In genomic region chr8:116480894-116481293, GRCm38 (mm10) we compare ENCODE assay signal across 9 mouse cellular contexts. TPM values are rescaled to one million over a fixed set of nuclear protein-coding genes. Genes with fewer than 3 reads are reported as not detected.
A peak's percentile ranks its signal among the peaks of the same experiment; 100 is the strongest.
DNase-seq lines count a peak whose midpoint lies in the region; ATAC-seq and TF ChIP-seq lines count a peak whose summit lies in the region.
"Had no signal": no experiment of that assay in that cellular context is flagged by ENCODE, and none has a peak within 500 bp of the region (broad histone marks: within the 10 kb centered on the region; RNA-seq: fewer than 3 reads in every experiment).

No protein-coding gene starts in this region.

- no peaks in the 10 kb centered on the region for H3K27me3 ChIP-seq in C2C12 (ENCODE audit: control insufficient read depth, insufficient read depth, insufficient read length)
- no peaks in the 10 kb centered on the region for H3K27me3 ChIP-seq in liver, embryonic 13.5 days
- H3K27me3 ChIP-seq: heart, embryonic 13.5 days had no signal

- H3K9ac ChIP-seq in ES-E14 (ENCODE audit: insufficient read depth, low read depth, low read length, poor library complexity, severe bottlenecking), result no peak overlapping the region
- no peak overlapping the region for H3K9ac ChIP-seq in liver, embryonic 13.5 days
- H3K9ac ChIP-seq: heart, embryonic 13.5 days had no signal

- in situ Hi-C loops in ES-E14 (cut with MboI; ENCODE audit: low sequenced_read_pairs in 2 of 2, unreplicated experiment in 2 of 2), result no loop called here

- no peaks in the 10 kb centered on the region for H3K79me3 ChIP-seq in C2C12 (ENCODE audit: low read depth)

- H3K4me3 ChIP-seq in C2C12 (ENCODE audit: insufficient read depth, poor library complexity, severe bottlenecking) (no peak overlapping the region), ES-E14 (ENCODE audit: insufficient read depth in 1 of 2, low read depth in 1 of 2, low read length in 2 of 2, poor library complexity in 1 of 2, severe bottlenecking in 1 of 2) (0 out of 4 replicates have a peak overlapping the region, but pooled peaks of 1 of the 2 experiments have one; percentile 19)
- H3K4me3 ChIP-seq in liver, embryonic 13.5 days (replicated peaks), result no peak overlapping the region
- H3K4me3 ChIP-seq: heart, embryonic 13.5 days had no signal

- no peaks in the 10 kb centered on the region for H3K4me1 ChIP-seq in ES-E14 (ENCODE audit: control insufficient read depth in 2 of 2, insufficient read depth in 2 of 2, low read length in 2 of 2, poor library complexity in 1 of 2)
- no peaks in the 10 kb centered on the region for H3K4me1 ChIP-seq in liver, embryonic 13.5 days (replicated peaks)
- H3K4me1 ChIP-seq: heart, embryonic 13.5 days had no signal

- H3K36me3 ChIP-seq in C2C12 (ENCODE audit: control insufficient read depth, insufficient read depth), result no peaks in the 10 kb centered on the region
- H3K36me3 ChIP-seq in ES-E14 (ENCODE audit: control insufficient read depth, insufficient read depth, low read length, poor library complexity, severe bottlenecking), result no peaks in the 10 kb centered on the region
- no peaks in the 10 kb centered on the region for H3K36me3 ChIP-seq in liver, embryonic 13.5 days
- H3K36me3 ChIP-seq: heart, embryonic 13.5 days had no signal

- H3K27ac ChIP-seq in ES-E14 (ENCODE audit: insufficient read depth, low read depth, low read length, poor library complexity, severe bottlenecking), result no peak overlapping the region
- no peak overlapping the region for H3K27ac ChIP-seq in liver, embryonic 13.5 days
- H3K27ac ChIP-seq: heart, embryonic 13.5 days had no signal

- TF ChIP-seq CTCF in C2C12 (IDR thresholded peaks at IDR 0.05; ENCODE audit: control insufficient read depth, insufficient read depth, insufficient read length), result peak; percentile 36

- H3K79me2 ChIP-seq in C2C12 (ENCODE audit: control insufficient read depth, insufficient read depth), result no peaks in the 10 kb centered on the region

- ATAC-seq in liver, embryonic 13.5 days (ENCODE audit: low read depth), result no peak
- no peak for ATAC-seq in erythroblast, adult 5-6 weeks (replicated peaks; ENCODE audit: low FRiP score, poor library complexity, severe bottlenecking)

- H3ac ChIP-seq in C2C12 (ENCODE audit: control insufficient read depth, insufficient read length, low read depth), result no peak overlapping the region

- 12% methylated on average over 7 of the region's 7 CpGs for WGBS in liver, embryonic 13.5 days (ENCODE audit: insufficient replicate concordance)

- no peaks in the 10 kb centered on the region for H3K9me3 ChIP-seq in ES-E14 (ENCODE audit: control insufficient read depth, insufficient read depth, low read depth, low read length)
- H3K9me3 ChIP-seq in liver, embryonic 13.5 days (replicated peaks), result no peaks in the 10 kb centered on the region
- H3K9me3 ChIP-seq: heart, embryonic 13.5 days had no signal

- DNase-seq in ES-E14 (ENCODE audit: low read depth, low spot score), result peak; percentile 78
- DNase-seq in cerebellum, adult 18-20 months, result peak; percentile 81 to 82
- DNase-seq in frontal cortex, adult 2 months (ENCODE audit: extremely low spot score in 1 of 2, low spot score in 1 of 2), result peak; percentile 7 to 83
- peak; percentile 81 for DNase-seq in kidney, postnatal 10 days
- peak; percentile 6 for DNase-seq in liver, embryonic 13.5 days
- peak; percentile 94 for DNase-seq in retina, embryonic 14.5 days (ENCODE audit: low spot score)

- H3K4me2 ChIP-seq in liver, embryonic 13.5 days, result no peak overlapping the region
- H3K4me2 ChIP-seq: heart, embryonic 13.5 days had no signal

TF ChIP-seq in C2C12, 6 proteins besides CTCF, POLR2A, EP300 and RAD21:
- TF ChIP-seq MAX (IDR thresholded peaks at IDR 0.05) (no peak), MYOG (IDR thresholded peaks at IDR 0.05; ENCODE audit: control insufficient read depth, extremely low read depth, insufficient read length) (no peak), MYOD1 (IDR thresholded peaks at IDR 0.05; ENCODE audit: control insufficient read depth, insufficient read length, low read depth) (no peak), CEBPB (IDR thresholded peaks at IDR 0.05; ENCODE audit: low read depth) (no peak), USF1 (IDR thresholded peaks at IDR 0.05; ENCODE audit: low read depth) (no peak), FOSL1 (IDR thresholded peaks at IDR 0.05; ENCODE audit: insufficient read depth, low read length, poor library complexity, severe bottlenecking) (no peak)

TF ChIP-seq in ES-E14, 5 proteins besides CTCF, POLR2A, EP300 and RAD21:
- TF ChIP-seq ZNF384 (IDR thresholded peaks at IDR 0.05; ENCODE audit: low read depth, low read length) (no peak), ZC3H11A (IDR thresholded peaks at IDR 0.05; ENCODE audit: borderline replicate concordance, low read depth, low read length) (peak; percentile 69; the same call in 1 of the 2 replicates)

RNA-seq across cellular contexts. Expression of gene Dynlrb2, which starts 23.9 kb away (rescaled TPM):
- not detected for polyA plus RNA-seq in C2C12 (2012; fragmentation: generic; extraction: Trizol)
- total RNA-seq in ES-E14 (2012; rRNA removed), result not detected in 2 replicates
- 3.5 TPM in 2 replicates for polyA plus RNA-seq in frontal cortex, adult 2 months (2012; rRNA removed)
- polyA plus RNA-seq in liver, embryonic 13.5 days (2015; fragmentation: Nextera tagmentation; extraction: Ambion mirVana), result not detected in 2 replicates
- total RNA-seq in erythroblast, adult 5-6 weeks (2015; ENCODE audit: low replicate concordance), result not detected in 2 replicates
- total RNA-seq in erythroblast, adult 5-6 weeks (2017; ENCODE audit: low replicate concordance), result not detected in 2 replicates
- polyA plus RNA-seq: heart, embryonic 13.5 days had no signal

Comparison
In these comparisons a context has a peak if more than half of its experiments do, and no peak if none do; other contexts are left out.
1. DNase-seq: peak in every context shown above with its lines; median percentile 94 in retina, embryonic 14.5 days; 82 in cerebellum, adult 18-20 months; 81 in kidney, postnatal 10 days; 78 in ES-E14; 45 in frontal cortex, adult 2 months; 6 in liver, embryonic 13.5 days.